Mouse (Mus musculus) left cerebral cortex, adult 9 months (tissue): ENCODE measurements at regions not wholly inside any gene's neighbourhood (a gene's known extent, or its start where the extent isn't known, plus 50 kb on each side); places are given as distances from the start of the nearest gene placed in this dataset.

Experiments
- DNase-seq, 2 experiments: peaks; one replicate each; pipeline ENCODE4 v3.0.0; 2022; ENCODE audit warnings: low spot score in 2 of 2

GRCm38 (mm10) chr1:71904376-71904948 is 251.5 kb upstream of the Fn1 start:
- DNase-seq, result no peak

- no peak for DNase-seq
Observed at GRCm38 (mm10) chr1:71900106-71901074, 247.4 kb upstream of the Fn1 start.

- no peak for DNase-seq
Observed at GRCm38 (mm10) chr1:71899128-71899527, 246.1 kb upstream of the Fn1 start.

GRCm38 (mm10) chr1:71898198-71898597 is 245.2 kb upstream of the Fn1 start:
- peak in 1 of 2 experiments; percentile 38 for DNase-seq

GRCm38 (mm10) chr1:71897464-71898051 is 244.6 kb upstream of the Fn1 start:
- peak in 1 of 2 experiments; percentile 29 for DNase-seq

GRCm38 (mm10) chr1:71896141-71896725 is 243.2 kb upstream of the Fn1 start:
- no peak for DNase-seq

GRCm38 (mm10) chr1:71893636-71894035 is 240.6 kb upstream of the Fn1 start:
- DNase-seq, result no peak

- no peak for DNase-seq
Observed at GRCm38 (mm10) chr1:71887809-71888208, 234.8 kb upstream of the Fn1 start.

GRCm38 (mm10) chr1:71886903-71887302 is 233.9 kb upstream of the Fn1 start:
- no peak for DNase-seq

- no peak for DNase-seq
Observed at GRCm38 (mm10) chr1:71886233-71886632, 233.2 kb upstream of the Fn1 start.

- DNase-seq, result no peak
Observed at GRCm38 (mm10) chr1:71881851-71882250, 228.9 kb upstream of the Fn1 start.

GRCm38 (mm10) chr1:71881191-71881590 is 228.2 kb upstream of the Fn1 start:
- no peak for DNase-seq

- no peak for DNase-seq
Observed at GRCm38 (mm10) chr1:71880480-71880879, 227.5 kb upstream of the Fn1 start.

GRCm38 (mm10) chr1:71876712-71877401 is 223.9 kb upstream of the Fn1 start:
- no peak for DNase-seq

GRCm38 (mm10) chr1:71874037-71874436 is 221.0 kb upstream of the Fn1 start:
- DNase-seq, result no peak

- DNase-seq, result no peak
Observed at GRCm38 (mm10) chr1:71865670-71866069, 212.7 kb upstream of the Fn1 start.

- no peak for DNase-seq
Observed at GRCm38 (mm10) chr1:71864749-71865148, 211.7 kb upstream of the Fn1 start.

GRCm38 (mm10) chr1:71853212-71853611 is 200.2 kb upstream of the Fn1 start:
- DNase-seq, result no peak

GRCm38 (mm10) chr1:71851268-71851667 is 198.3 kb upstream of the Fn1 start:
- no peak for DNase-seq

- DNase-seq, result peak in 1 of 2 experiments; percentile 24
Observed at GRCm38 (mm10) chr1:71848656-71849055, 195.7 kb upstream of the Fn1 start.

GRCm38 (mm10) chr1:71844938-71845685 is 192.1 kb upstream of the Fn1 start:
- peak in 1 of 2 experiments; percentile 30 for DNase-seq
